Mouse (Mus musculus) embryonic fibroblast, embryonic 13.5 days (primary cell): ENCODE results near the gene Wdr81.

ENCODE experiments used
- CTCF ChIP-seq: IDR thresholded peaks from 2 replicates; pipeline ENCODE4 v1.5.1; 2011; ENCODE audit warnings: mild to moderate bottlenecking, control low read depth, low read length, moderate library complexity, borderline replicate concordance; ENCODE audit not compliant: insufficient read depth
- POLR2A ChIP-seq: IDR thresholded peaks from 2 replicates; pipeline ENCODE4 v1.6.1; 2011; ENCODE audit warnings: low read depth, mild to moderate bottlenecking, control low read depth, low read length, moderate library complexity

- TF ChIP-seq POLR2A, result peak; percentile 65
- TF ChIP-seq CTCF, result peak; percentile 46; the same call in 1 of the 2 replicates
These were observed at the start of gene Wdr81 for GRCm38 (mm10) chr11:75453991-75454930.
